11 mouse cellular contexts compared by ENCODE assay signal in genomic region chr10:117397106-117397625, GRCm38 (mm10). TPM values are rescaled to one million over a fixed set of nuclear protein-coding genes. Genes with fewer than 3 reads are reported as not detected.
DNase-seq lines count a peak whose midpoint lies in the region; ATAC-seq and TF ChIP-seq lines count a peak whose summit lies in the region.
"Had no signal": no experiment of that assay in that cellular context is flagged by ENCODE, and none has a peak within 500 bp of the region (broad histone marks: within the 10 kb centered on the region; RNA-seq: fewer than 3 reads in every experiment).

No protein-coding gene starts in this region.

- peak overlapping the region; percentile 48 for H3K4me2 ChIP-seq in heart, embryonic 15.5 days
- H3K4me2 ChIP-seq in lung, postnatal 0 days (replicated peaks; ENCODE audit: low read depth, low read length) = peak overlapping the region; percentile 35; the same call in 1 of the 2 replicates
- peak overlapping the region; percentile 43 for H3K4me2 ChIP-seq in intestine, postnatal 0 days (replicated peaks; ENCODE audit: low read depth)
- H3K4me2 ChIP-seq in hindbrain, postnatal 0 days (ENCODE audit: low read depth, low read length) = no peak overlapping the region

- H3K27me3 ChIP-seq in heart, embryonic 15.5 days = no peaks in the 10 kb centered on the region
- H3K27me3 ChIP-seq in lung, postnatal 0 days (replicated peaks; ENCODE audit: insufficient read depth, low read length) = no peaks in the 10 kb centered on the region
- H3K27me3 ChIP-seq in intestine, postnatal 0 days (replicated peaks; ENCODE audit: control insufficient read depth, insufficient read depth, low read length) = no peaks in the 10 kb centered on the region
- no peaks in the 10 kb centered on the region for H3K27me3 ChIP-seq in hindbrain, postnatal 0 days (ENCODE audit: insufficient read depth, low read length)

- TF ChIP-seq EP300 in lung, postnatal 0 days (IDR thresholded peaks at IDR 0.05) = no peak

- TF ChIP-seq CTCF in lung, postnatal 0 days (IDR thresholded peaks at IDR 0.05) = no peak
- no peak for TF ChIP-seq CTCF in intestine, postnatal 0 days (IDR thresholded peaks at IDR 0.05; ENCODE audit: low read depth)
- TF ChIP-seq CTCF in hindbrain, postnatal 0 days (IDR thresholded peaks at IDR 0.05; ENCODE audit: low read depth) = no peak

- no peaks in the 10 kb centered on the region for H3K9me3 ChIP-seq in heart, embryonic 15.5 days (replicated peaks)
- no peaks in the 10 kb centered on the region for H3K9me3 ChIP-seq in lung, postnatal 0 days (ENCODE audit: low read length)
- no peaks in the 10 kb centered on the region for H3K9me3 ChIP-seq in intestine, postnatal 0 days (ENCODE audit: control insufficient read depth)
- no peaks in the 10 kb centered on the region for H3K9me3 ChIP-seq in hindbrain, postnatal 0 days (ENCODE audit: low read length)

- WGBS in heart, embryonic 15.5 days = 54% methylated on average over 8 of the region's 10 CpGs
- WGBS in lung, postnatal 0 days = 54% methylated on average over 8 of the region's 10 CpGs
- 51% methylated on average over 9 of the region's 10 CpGs for WGBS in intestine, postnatal 0 days
- 72% methylated on average over 8 of the region's 10 CpGs for WGBS in hindbrain, postnatal 0 days

- no peak overlapping the region for H3K9ac ChIP-seq in heart, embryonic 15.5 days
- no peak overlapping the region for H3K9ac ChIP-seq in lung, postnatal 0 days (replicated peaks; ENCODE audit: low read depth)
- no peak overlapping the region for H3K9ac ChIP-seq in intestine, postnatal 0 days (ENCODE audit: low read depth, low read length)
- no peak overlapping the region for H3K9ac ChIP-seq in hindbrain, postnatal 0 days (replicated peaks; ENCODE audit: low read length)

- intact Hi-C loops in heart, postnatal 36 days (cut with DNase I) = no loop called here

- H3K36me3 ChIP-seq in heart, embryonic 15.5 days = no peaks in the 10 kb centered on the region
- H3K36me3 ChIP-seq in lung, postnatal 0 days (ENCODE audit: insufficient read depth, low read length) = no peaks in the 10 kb centered on the region
- no peaks in the 10 kb centered on the region for H3K36me3 ChIP-seq in intestine, postnatal 0 days (ENCODE audit: control insufficient read depth, insufficient read depth)
- H3K36me3 ChIP-seq in hindbrain, postnatal 0 days (ENCODE audit: insufficient read depth, low read length) = no peaks in the 10 kb centered on the region

- H3K4me1 ChIP-seq in heart, embryonic 15.5 days (replicated peaks) = 0 out of 2 replicates have a peak, but pooled peaks cover 3% of the 10 kb centered on the region
- H3K4me1 ChIP-seq in lung, postnatal 0 days (ENCODE audit: insufficient read depth, low read depth, low read length) = no peaks in the 10 kb centered on the region
- no peaks in the 10 kb centered on the region for H3K4me1 ChIP-seq in intestine, postnatal 0 days (replicated peaks; ENCODE audit: control insufficient read depth, insufficient read depth, low read length)
- H3K4me1 ChIP-seq in hindbrain, postnatal 0 days (ENCODE audit: insufficient read depth, low read length) = no peaks in the 10 kb centered on the region

- ATAC-seq in heart, embryonic 15.5 days (replicated peaks; ENCODE audit: insufficient number of reproducible peaks, insufficient read depth, low FRiP score, low read depth) = no peak
- ATAC-seq in lung, postnatal 0 days = no peak
- no peak for ATAC-seq in intestine, postnatal 0 days
- ATAC-seq in hindbrain, postnatal 0 days = no peak

- H3K4me3 ChIP-seq in heart, embryonic 15.5 days = peak overlapping the region; percentile 6; the same call in 1 of the 2 replicates
- H3K4me3 ChIP-seq in lung, postnatal 0 days (ENCODE audit: low read depth, low read length) = no peak overlapping the region
- no peak overlapping the region for H3K4me3 ChIP-seq in intestine, postnatal 0 days (ENCODE audit: low read depth, low read length)
- no peak overlapping the region for H3K4me3 ChIP-seq in hindbrain, postnatal 0 days (ENCODE audit: low read length)

- DNase-seq in heart, postnatal 36 days = no peak
- no peak for DNase-seq in lung, postnatal 0 days (ENCODE audit: low spot score)
- DNase-seq in lung, postnatal 10 days = no peak
- peak; percentile 38 for DNase-seq in right cerebral cortex, postnatal 25 days
- no peak for DNase-seq in hindbrain, postnatal 0 days (ENCODE audit: low spot score)
- no peak for DNase-seq in thymus, postnatal 0 days (ENCODE audit: low spot score)
- DNase-seq: adrenal gland, adult 8-10 months; kidney, postnatal 25 days; thymus, postnatal 25 days had no signal

- no peak overlapping the region for H3K27ac ChIP-seq in heart, embryonic 15.5 days
- no peak overlapping the region for H3K27ac ChIP-seq in lung, postnatal 0 days (ENCODE audit: low read length)
- no peak overlapping the region for H3K27ac ChIP-seq in intestine, postnatal 0 days (ENCODE audit: low read depth, low read length)
- no peak overlapping the region for H3K27ac ChIP-seq in hindbrain, postnatal 0 days

RNA-seq across cellular contexts. Expression of gene Cpsf6, which starts 17.4 kb away (rescaled TPM):
- polyA plus RNA-seq in heart, embryonic 15.5 days (2015; fragmentation: Nextera tagmentation; extraction: Ambion mirVana) = 78.5 and 85.9 TPM in 2 replicates
- 10 to 100 TPM; 30.0 to 33.7 TPM for total RNA-seq in heart, postnatal 36 days (2021)
- polyA plus RNA-seq in lung, postnatal 0 days (2015; fragmentation: Nextera tagmentation; extraction: Ambion mirVana) = 61.0 and 67.6 TPM in 2 replicates
- 41.2 and 45.4 TPM in 2 replicates for polyA plus RNA-seq in intestine, postnatal 0 days (2015; fragmentation: Nextera tagmentation; extraction: Ambion mirVana)
- 100.0 and 127 TPM in 2 replicates for total RNA-seq in hindbrain, postnatal 0 days (2014; rRNA removed)
- 82.0 and 83.2 TPM in 2 replicates for polyA plus RNA-seq in hindbrain, postnatal 0 days (2015; fragmentation: Nextera tagmentation; extraction: Ambion mirVana)
- polyA plus RNA-seq in thymus, postnatal 0 days (2015; fragmentation: Nextera tagmentation; extraction: Ambion mirVana) = 154 and 161 TPM in 2 replicates
